8 mouse cellular contexts compared by ENCODE assay signal in the genomic region with DNA sequence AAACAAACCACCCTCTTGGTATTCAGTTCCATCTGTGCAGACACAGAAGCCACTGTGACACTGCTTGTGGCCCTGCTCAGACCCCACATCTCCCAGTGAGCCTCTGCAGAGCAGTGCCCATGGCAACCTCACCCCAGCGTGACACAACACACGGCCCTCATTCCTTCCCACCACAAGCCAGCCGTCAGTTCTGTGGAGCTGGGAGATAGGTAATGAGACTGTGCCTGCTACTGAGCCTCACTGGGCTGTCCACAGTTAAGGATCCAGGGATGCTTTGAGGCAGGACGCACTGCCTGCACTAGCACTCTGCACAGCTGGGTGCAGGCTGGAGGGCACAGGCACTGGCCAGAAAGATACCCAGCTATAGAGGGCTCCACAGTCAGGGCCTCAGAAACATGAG. TPM values are rescaled to one million over a fixed set of nuclear protein-coding genes. Genes with fewer than 3 reads are reported as not detected.
A peak's percentile ranks its signal among the peaks of the same experiment; 100 is the strongest.
DNase-seq lines count a peak whose midpoint lies in the region; ATAC-seq lines count a peak whose summit lies in the region.
"Had no signal": no experiment of that assay in that cellular context is flagged by ENCODE, and none has a peak within 500 bp of the region (broad histone marks: within the 10 kb centered on the region; RNA-seq: fewer than 3 reads in every experiment).

No protein-coding gene starts in this region.

- H3K27ac ChIP-seq in lung, embryonic 15.5 days, result peak overlapping the region; percentile 59
- peak overlapping the region; percentile 79 for H3K27ac ChIP-seq in hindbrain, embryonic 13.5 days
- peak overlapping the region; percentile 79 for H3K27ac ChIP-seq in neural tube, embryonic 13.5 days (replicated peaks)
- H3K27ac ChIP-seq: liver, embryonic 14.5 days had no signal

- H3K36me3 ChIP-seq in lung, embryonic 15.5 days, result peaks cover 12% of the 10 kb centered on the region
- peaks cover 16% of the 10 kb centered on the region; the same call in 1 of the 2 replicates for H3K36me3 ChIP-seq in hindbrain, embryonic 13.5 days
- H3K36me3 ChIP-seq in neural tube, embryonic 13.5 days, result peaks cover 6% of the 10 kb centered on the region; the same call in 1 of the 2 replicates

- no peak overlapping the region for H3K4me3 ChIP-seq in lung, embryonic 15.5 days
- no peak overlapping the region for H3K4me3 ChIP-seq in hindbrain, embryonic 13.5 days
- no peak overlapping the region for H3K4me3 ChIP-seq in neural tube, embryonic 13.5 days

- peak; percentile 36; the same call in 1 of the 2 replicates for ATAC-seq in lung, embryonic 15.5 days (ENCODE audit: borderline replicate concordance, extremely low read depth, low FRiP score, low TSS enrichment)
- ATAC-seq in hindbrain, embryonic 13.5 days (ENCODE audit: low FRiP score), result peak; percentile 80
- peak; percentile 80 for ATAC-seq in neural tube, embryonic 13.5 days (ENCODE audit: low read depth)

- peak overlapping the region; percentile 16; the same call in 1 of the 2 replicates for H3K4me2 ChIP-seq in lung, embryonic 15.5 days
- no peak overlapping the region for H3K4me2 ChIP-seq in hindbrain, embryonic 13.5 days
- no peak overlapping the region for H3K4me2 ChIP-seq in neural tube, embryonic 13.5 days

- H3K4me1 ChIP-seq in lung, embryonic 15.5 days, result peaks cover 26% of the 10 kb centered on the region
- peaks cover 41% of the 10 kb centered on the region for H3K4me1 ChIP-seq in hindbrain, embryonic 13.5 days (replicated peaks)
- H3K4me1 ChIP-seq in neural tube, embryonic 13.5 days (replicated peaks), result peaks cover 40% of the 10 kb centered on the region

- H3K9ac ChIP-seq in lung, embryonic 15.5 days, result no peak overlapping the region
- H3K9ac ChIP-seq in hindbrain, embryonic 13.5 days, result peak overlapping the region; percentile 51
- H3K9ac ChIP-seq in neural tube, embryonic 13.5 days, result peak overlapping the region; percentile 47
- H3K9ac ChIP-seq: liver, embryonic 14.5 days had no signal

- DNase-seq in lung, adult 18-20 months, result no peak
- peak; percentile 19 for DNase-seq in embryo, embryonic 10.5 days (ENCODE audit: low spot score)
- no peak for DNase-seq in left cerebral cortex, adult 8-10 months (ENCODE audit: low spot score in 2 of 2)
- DNase-seq in adrenal gland, adult (ENCODE audit: inconsistent age in 2 of 2, low spot score in 1 of 2), result no peak

- 23% methylated on average over 4 of the region's 4 CpGs for WGBS in lung, embryonic 15.5 days
- WGBS in hindbrain, embryonic 13.5 days, result 25% methylated on average over 4 of the region's 4 CpGs
- 18% methylated on average over 4 of the region's 4 CpGs for WGBS in neural tube, embryonic 13.5 days

- H3K9me3 ChIP-seq in lung, embryonic 15.5 days, result no peaks in the 10 kb centered on the region
- no peaks in the 10 kb centered on the region for H3K9me3 ChIP-seq in hindbrain, embryonic 13.5 days
- no peaks in the 10 kb centered on the region for H3K9me3 ChIP-seq in neural tube, embryonic 13.5 days

- H3K27me3 ChIP-seq in lung, embryonic 15.5 days, result no peaks in the 10 kb centered on the region
- no peaks in the 10 kb centered on the region for H3K27me3 ChIP-seq in hindbrain, embryonic 13.5 days
- no peaks in the 10 kb centered on the region for H3K27me3 ChIP-seq in neural tube, embryonic 13.5 days

RNA-seq across cellular contexts. Expression of a gene that starts 10.4 kb away (rescaled TPM):
- 40.0 and 41.8 TPM in 2 replicates for polyA plus RNA-seq in lung, embryonic 15.5 days (2015; fragmentation: Nextera tagmentation; extraction: Ambion mirVana)
- 16.2 and 16.9 TPM in 2 replicates for polyA plus RNA-seq in hindbrain, embryonic 13.5 days (2015; fragmentation: Nextera tagmentation; extraction: Ambion mirVana)
- 14.9 and 15.1 TPM in 2 replicates for polyA plus RNA-seq in neural tube, embryonic 13.5 days (2015; fragmentation: Nextera tagmentation; extraction: Ambion mirVana)
- 10 to 100 TPM; 12.6 to 16.6 (median 15.2) TPM for total RNA-seq in left cerebral cortex, adult 8-10 months (2022)

RNA-seq across cellular contexts. Expression of a gene that starts 27.0 kb away (rescaled TPM):
- 6.1 and 6.6 TPM in 2 replicates for polyA plus RNA-seq in lung, embryonic 15.5 days (2015; fragmentation: Nextera tagmentation; extraction: Ambion mirVana)
- polyA plus RNA-seq in hindbrain, embryonic 13.5 days (2015; fragmentation: Nextera tagmentation; extraction: Ambion mirVana), result 7.6 and 7.9 TPM in 2 replicates
- polyA plus RNA-seq in neural tube, embryonic 13.5 days (2015; fragmentation: Nextera tagmentation; extraction: Ambion mirVana), result 8.5 and 9.9 TPM in 2 replicates
- 1 to 10 TPM; 2.5 to 3.7 (median 3.3) TPM for total RNA-seq in left cerebral cortex, adult 8-10 months (2022)

RNA-seq across cellular contexts. Expression of a gene that starts 34.4 kb away (rescaled TPM):
- polyA plus RNA-seq in lung, embryonic 15.5 days (2015; fragmentation: Nextera tagmentation; extraction: Ambion mirVana), result 7.7 and 9.5 TPM in 2 replicates
- polyA plus RNA-seq in hindbrain, embryonic 13.5 days (2015; fragmentation: Nextera tagmentation; extraction: Ambion mirVana), result 13.1 and 13.3 TPM in 2 replicates
- 16.0 and 18.0 TPM in 2 replicates for polyA plus RNA-seq in neural tube, embryonic 13.5 days (2015; fragmentation: Nextera tagmentation; extraction: Ambion mirVana)
- total RNA-seq in left cerebral cortex, adult 8-10 months (2022), result 10 to 100 TPM; 45.5 to 52.6 (median 50.4) TPM

RNA-seq across cellular contexts. Expression of a gene that starts 44.8 kb away (rescaled TPM):
- polyA plus RNA-seq in lung, embryonic 15.5 days (2015; fragmentation: Nextera tagmentation; extraction: Ambion mirVana), result 0.86 and 1.0 TPM in 2 replicates
- polyA plus RNA-seq in hindbrain, embryonic 13.5 days (2015; fragmentation: Nextera tagmentation; extraction: Ambion mirVana), result 0.13 and 0.22 TPM in 2 replicates
- 0.38 and 0.39 TPM in 2 replicates for polyA plus RNA-seq in neural tube, embryonic 13.5 days (2015; fragmentation: Nextera tagmentation; extraction: Ambion mirVana)
- 1 to 10 TPM in 1 of 4 experiments, under 1 TPM in 3; 0.32 to 1.5 (median 0.70) TPM for total RNA-seq in left cerebral cortex, adult 8-10 months (2022)
